Mouse (Mus musculus): ENCODE measurements around the gene Hyal3. TPM values are rescaled to one million over a fixed set of nuclear protein-coding genes. Genes with fewer than 3 reads are reported as not detected.

The Hyal3 gene
- polyA plus RNA-seq (2017; shearing (Covaris generic)), result 0.53 TPM

GRCm38 (mm10) chr9:107580501-107581317 lies at the start of gene Hyal3:
Gene Hyal3, plus strand, starts transcription at chr9:107580818.

GRCm38 (mm10) chr9:107533791-107534407 lies 46.7 kb upstream of the Hyal3 start, which contains the start of gene Tmem115:
Gene Tmem115, plus strand, starts transcription at chr9:107533945.

GRCm38 (mm10) chr9:107541474-107542351 lies 38.9 kb upstream of the Hyal3 start, which contains the start of the genes Cyb561d2 and Nprl2:
Gene Cyb561d2, minus strand, starts transcription at chr9:107542193.
Gene Nprl2, plus strand, starts transcription at chr9:107542226.

DNA sequence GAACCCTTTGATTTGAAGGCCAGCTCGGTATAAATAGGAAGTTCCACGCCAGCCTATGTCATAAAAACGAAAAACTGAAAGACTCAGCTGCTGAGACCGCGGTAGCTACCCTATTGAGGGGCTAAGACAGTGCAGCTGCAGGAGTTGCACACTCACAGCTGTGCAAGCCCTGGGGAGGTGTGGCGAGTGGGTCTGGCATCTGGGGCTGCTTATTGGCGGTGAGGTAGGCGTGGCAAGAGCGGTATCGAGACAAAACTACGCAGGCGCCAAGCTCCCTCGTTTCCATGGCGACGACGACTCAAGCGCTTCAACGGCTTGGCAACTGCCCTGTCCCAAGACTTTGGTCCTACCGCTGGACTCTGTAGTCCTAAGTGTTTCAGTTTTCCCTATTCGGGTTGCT lies 33.6 kb upstream of the Hyal3 start, which contains the start of gene Zmynd10:
TSS of gene Zmynd10 (plus strand) at position 273 of the 400 bp plus-strand sequence.

DNA sequence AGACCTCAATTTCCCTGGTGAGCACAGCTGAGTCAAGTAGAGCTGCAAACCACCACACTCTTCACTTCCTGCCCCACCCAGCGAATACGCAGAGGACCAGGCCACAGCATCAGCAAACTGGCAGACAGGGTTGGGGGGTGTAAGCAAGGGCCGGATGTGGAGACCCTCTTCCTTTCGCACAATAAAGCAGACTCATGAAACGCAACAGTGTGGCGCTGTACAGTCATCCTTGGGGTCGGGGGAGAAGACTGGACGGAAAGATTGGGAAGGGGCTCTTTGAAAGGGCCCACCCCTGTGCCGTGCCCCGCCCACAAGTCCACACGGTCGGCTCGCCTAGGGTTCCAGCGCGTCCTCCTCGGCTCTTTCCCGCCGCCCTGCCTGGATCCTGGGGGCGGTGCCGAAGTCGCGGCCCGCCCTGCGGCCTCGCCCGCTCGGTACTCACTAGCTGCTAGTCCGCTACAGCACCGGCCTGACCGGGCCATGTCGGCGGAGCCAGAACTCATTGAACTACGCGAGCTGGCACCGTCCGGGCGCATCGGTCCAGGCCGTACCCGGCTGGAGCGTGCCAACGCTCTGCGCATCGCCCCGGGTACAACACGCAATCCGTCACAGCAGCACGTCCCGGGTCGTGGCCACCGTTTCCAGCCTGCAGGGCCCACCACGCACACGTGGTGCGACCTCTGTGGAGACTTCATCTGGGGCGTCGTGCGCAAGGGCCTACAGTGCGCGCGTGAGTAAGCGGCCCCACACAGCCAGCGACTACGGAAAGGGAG lies 29.3 kb upstream of the Hyal3 start, which contains the start of gene Rassf1:
TSS of gene Rassf1 (plus strand) at position 439 of the 773 bp plus-strand sequence.

GRCm38 (mm10) chr9:107563029-107563581 lies 17.5 kb upstream of the Hyal3 start, which contains the start of gene Tusc2:
Gene Tusc2, plus strand, starts transcription at chr9:107563255.

GRCm38 (mm10) chr9:107567702-107568319 lies 12.8 kb upstream of the Hyal3 start, which contains the start of gene Hyal2:
Gene Hyal2, plus strand, starts transcription at chr9:107567945.

DNA sequence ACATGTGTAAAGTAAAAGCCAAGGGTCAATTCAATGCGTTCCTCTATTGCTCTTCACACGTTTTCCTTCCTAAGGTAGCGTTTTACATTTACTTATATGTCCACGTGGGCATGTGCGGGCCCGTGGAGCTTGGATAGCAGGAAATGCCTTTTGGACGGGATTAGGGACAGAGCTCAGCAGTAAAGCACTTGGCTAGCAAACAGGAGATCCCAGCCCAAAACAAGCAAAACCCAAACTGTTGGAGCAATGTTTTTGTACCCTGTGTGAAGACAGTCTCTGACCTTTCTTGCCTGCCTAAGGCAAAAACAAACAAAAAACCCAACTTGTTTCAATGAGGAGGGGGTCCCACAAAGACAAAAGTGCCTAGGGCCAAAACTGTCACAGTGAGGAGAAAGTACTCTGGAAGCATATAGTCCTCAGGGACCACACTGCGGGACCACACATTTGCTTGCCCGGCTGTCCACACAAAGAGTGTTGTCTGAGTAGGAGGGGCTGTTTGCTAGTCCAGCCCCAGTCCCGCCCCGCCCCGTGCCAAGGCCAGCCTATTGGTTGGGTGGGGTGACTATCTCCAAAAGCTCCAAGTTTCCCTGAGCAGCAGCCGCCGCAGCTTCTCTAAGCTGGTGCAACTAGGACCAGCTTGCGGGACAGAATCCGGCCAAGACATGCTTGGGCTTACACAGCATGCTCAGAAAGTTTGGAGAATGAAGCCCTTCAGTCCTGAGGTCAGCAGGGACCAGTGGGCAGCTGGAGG lies 4.1 kb upstream of the Hyal3 start, which contains the start of gene Hyal1:
TSS of gene Hyal1 (plus strand) at position 571 of the 751 bp plus-strand sequence.

GRCm38 (mm10) chr9:107578587-107578986 lies 2.0 kb upstream of the Hyal3 start, which contains the start of gene Naa80:
Gene Naa80, plus strand, starts transcription at chr9:107578887.

DNA sequence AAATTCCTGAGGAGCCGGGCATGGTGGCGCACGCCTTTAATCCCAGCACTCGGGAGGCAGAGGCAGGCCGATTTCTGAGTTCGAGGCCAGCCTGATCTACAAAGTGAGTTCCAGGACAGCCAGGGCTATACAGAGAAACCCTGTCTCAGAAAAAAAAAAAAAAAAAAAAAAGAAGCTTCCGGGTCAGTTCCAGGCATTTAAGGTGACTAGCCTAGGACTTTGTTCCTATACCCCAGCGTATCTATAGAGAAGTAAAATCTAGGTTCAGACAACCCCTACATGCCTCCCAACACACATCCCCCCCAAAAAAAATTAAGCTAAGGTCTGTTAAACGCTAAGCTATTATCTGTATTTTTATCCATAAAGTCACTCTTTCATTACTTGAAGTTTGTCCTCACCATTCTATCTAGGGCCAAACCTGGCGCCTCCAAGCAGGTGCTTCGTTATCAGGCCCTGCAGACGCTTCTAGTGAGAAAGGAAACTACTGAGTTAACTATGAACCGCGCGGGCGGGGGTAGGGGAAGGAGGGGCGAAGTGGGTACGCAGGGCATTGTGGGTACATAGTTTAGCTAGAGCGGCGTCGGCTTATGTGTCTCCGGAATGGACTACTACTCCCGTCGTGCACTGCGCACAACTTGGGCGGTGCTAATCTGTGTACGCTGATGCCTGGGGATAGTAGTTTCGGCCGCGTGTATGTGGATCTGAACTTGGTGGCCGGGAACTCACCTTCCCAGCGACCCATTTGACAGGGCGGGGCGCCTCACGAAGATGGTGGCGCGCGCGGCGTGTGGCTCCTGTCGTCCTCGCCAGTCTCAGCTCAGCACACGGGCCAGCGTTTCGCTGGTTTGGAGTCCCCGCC lies 6.6 kb downstream of the Hyal3 start, which contains the start of gene Ifrd2:
TSS of gene Ifrd2 (plus strand) at position 669 of the 859 bp plus-strand sequence.

GRCm38 (mm10) chr9:107608741-107609432 lies 28.3 kb downstream of the Hyal3 start, which contains the start of gene Sema3b:
Gene Sema3b, minus strand, starts transcription at chr9:107609229.

GRCm38 (mm10) chr9:107635279-107636028 lies 54.8 kb downstream of the Hyal3 start, which contains the start of gene Gnai2:
Gene Gnai2, minus strand, starts transcription at chr9:107635367.

Other genes starting within 250 kb of the Hyal3 start
- gene Hemk1, start 242.5 kb upstream of the Hyal3 start, polyA plus RNA-seq (2017; shearing (Covaris generic)), result 31.5 TPM
- gene 6430571L13Rik, start 240.2 kb upstream of the Hyal3 start, polyA plus RNA-seq (2017; shearing (Covaris generic)), result 3.0 TPM
- 0.98 TPM for gene Cacna2d2, start 181.2 kb upstream of the Hyal3 start, polyA plus RNA-seq (2017; shearing (Covaris generic))
- gene Tmem115, start 46.9 kb upstream of the Hyal3 start, polyA plus RNA-seq (2017; shearing (Covaris generic)), result 62.1 TPM
- 79.9 TPM for gene Cyb561d2, start 38.6 kb upstream of the Hyal3 start, polyA plus RNA-seq (2017; shearing (Covaris generic))
- 69.6 TPM for gene Nprl2, start 38.6 kb upstream of the Hyal3 start, polyA plus RNA-seq (2017; shearing (Covaris generic))
- gene Zmynd10, start 33.5 kb upstream of the Hyal3 start, polyA plus RNA-seq (2017; shearing (Covaris generic)), result 2.7 TPM
- 75.7 TPM for gene Rassf1, start 29.3 kb upstream of the Hyal3 start, polyA plus RNA-seq (2017; shearing (Covaris generic))
- 7.4 TPM for gene Tusc2, start 17.6 kb upstream of the Hyal3 start, polyA plus RNA-seq (2017; shearing (Covaris generic))
- gene Hyal2, start 12.9 kb upstream of the Hyal3 start, polyA plus RNA-seq (2017; shearing (Covaris generic)), result 17.9 TPM
- 8.2 TPM for gene Hyal1, start 3.9 kb upstream of the Hyal3 start, polyA plus RNA-seq (2017; shearing (Covaris generic))
- 28.2 TPM for gene Naa80, start 1.9 kb upstream of the Hyal3 start, polyA plus RNA-seq (2017; shearing (Covaris generic))
- 35.1 TPM for gene Ifrd2, start 6.8 kb downstream of the Hyal3 start, polyA plus RNA-seq (2017; shearing (Covaris generic))
- gene Sema3b, start 28.4 kb downstream of the Hyal3 start, polyA plus RNA-seq (2017; shearing (Covaris generic)), result not detected
- 182 TPM for gene Gnai2, start 54.5 kb downstream of the Hyal3 start, polyA plus RNA-seq (2017; shearing (Covaris generic))
- not detected for gene Slc38a3, start 88.7 kb downstream of the Hyal3 start, polyA plus RNA-seq (2017; shearing (Covaris generic))
- gene Gnat1, start 98.9 kb downstream of the Hyal3 start, polyA plus RNA-seq (2017; shearing (Covaris generic)), result not detected
- not detected for gene Sema3f, start 129.7 kb downstream of the Hyal3 start, polyA plus RNA-seq (2017; shearing (Covaris generic))
- gene Rbm5, start 190.2 kb downstream of the Hyal3 start, polyA plus RNA-seq (2017; shearing (Covaris generic)), result 336 TPM